Mouse (Mus musculus): ENCODE data around the gene Laptm5. TPM values are rescaled to one million over a fixed set of nuclear protein-coding genes. Genes with fewer than 3 reads are reported as not detected.

The Laptm5 gene
- polyA plus RNA-seq, 1 experiment from 2014 or later = 27.7 TPM

GRCm38 (mm10) chr4:130895701-130896100, 17.2 kb upstream of the Laptm5 start:
- TF ChIP-seq CTCF (IDR thresholded peaks at IDR 0.05; ENCODE audit: low read depth) = no peak
- Histone ChIP-seq H3K4me2 (replicated peaks; ENCODE audit: low read depth) (no peak overlapping the region), H3K4me1 (replicated peaks; ENCODE audit: control insufficient read depth, insufficient read depth, low read length) (no peaks in the 10 kb centered on the region), H3K9ac (ENCODE audit: low read depth, low read length) (no peak overlapping the region), H3K27me3 (replicated peaks; ENCODE audit: control insufficient read depth, insufficient read depth, low read length) (no peaks in the 10 kb centered on the region), H3K36me3 (ENCODE audit: control insufficient read depth, insufficient read depth) (no peaks in the 10 kb centered on the region), H3K4me3 (ENCODE audit: low read depth, low read length) (no peak overlapping the region), H3K27ac (ENCODE audit: low read depth, low read length) (no peak overlapping the region), H3K9me3 (ENCODE audit: control insufficient read depth) (no peaks in the 10 kb centered on the region)
- no peak for ATAC-seq
- 71% methylated on average over 6 of the region's 6 CpGs for WGBS

DNA sequence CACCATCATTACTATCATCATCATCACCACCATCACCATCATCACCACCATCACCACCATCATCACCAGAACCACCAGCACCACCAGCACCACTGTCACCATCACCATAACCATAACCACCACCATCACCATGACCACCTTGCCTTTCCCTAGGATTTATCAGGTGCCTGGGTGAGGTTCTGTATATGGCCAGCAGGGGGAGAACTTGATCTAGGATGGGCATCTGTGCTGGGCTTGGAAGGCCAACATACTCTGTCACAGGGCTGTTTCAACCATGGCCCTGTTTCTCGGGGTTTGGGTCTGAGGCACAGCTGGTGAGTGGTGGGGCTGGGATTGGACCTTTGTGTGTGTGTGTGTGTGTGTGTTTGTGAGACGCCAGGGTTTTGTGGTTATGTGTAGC, 16.6 kb upstream of the Laptm5 start:
- Histone ChIP-seq H3K36me3 (ENCODE audit: control insufficient read depth, insufficient read depth) (no peaks in the 10 kb centered on the region), H3K9me3 (ENCODE audit: control insufficient read depth) (no peaks in the 10 kb centered on the region), H3K4me3 (ENCODE audit: low read depth, low read length) (no peak overlapping the region), H3K4me2 (replicated peaks; ENCODE audit: low read depth) (no peak overlapping the region), H3K4me1 (replicated peaks; ENCODE audit: control insufficient read depth, insufficient read depth, low read length) (no peaks in the 10 kb centered on the region), H3K9ac (ENCODE audit: low read depth, low read length) (no peak overlapping the region), H3K27ac (ENCODE audit: low read depth, low read length) (no peak overlapping the region), H3K27me3 (replicated peaks; ENCODE audit: control insufficient read depth, insufficient read depth, low read length) (no peaks in the 10 kb centered on the region)
- 77% methylated on average over 2 of the region's 2 CpGs for WGBS
- TF ChIP-seq CTCF (IDR thresholded peaks at IDR 0.05; ENCODE audit: low read depth) = peak; percentile 77
- no peak for ATAC-seq

- Histone ChIP-seq H3K4me3 (ENCODE audit: low read depth, low read length) (no peak overlapping the region), H3K27ac (ENCODE audit: low read depth, low read length) (no peak overlapping the region), H3K9ac (ENCODE audit: low read depth, low read length) (no peak overlapping the region), H3K9me3 (ENCODE audit: control insufficient read depth) (no peaks in the 10 kb centered on the region), H3K27me3 (replicated peaks; ENCODE audit: control insufficient read depth, insufficient read depth, low read length) (no peaks in the 10 kb centered on the region), H3K36me3 (ENCODE audit: control insufficient read depth, insufficient read depth) (no peaks in the 10 kb centered on the region), H3K4me1 (replicated peaks; ENCODE audit: control insufficient read depth, insufficient read depth, low read length) (no peaks in the 10 kb centered on the region), H3K4me2 (replicated peaks; ENCODE audit: low read depth) (no peak overlapping the region)
- TF ChIP-seq CTCF (IDR thresholded peaks at IDR 0.05; ENCODE audit: low read depth) = no peak
- ATAC-seq = no peak
- WGBS = 75% methylated on average over 2 of the region's 3 CpGs
Measured at GRCm38 (mm10) chr4:130899383-130899781, 13.5 kb upstream of the Laptm5 start.

DNA sequence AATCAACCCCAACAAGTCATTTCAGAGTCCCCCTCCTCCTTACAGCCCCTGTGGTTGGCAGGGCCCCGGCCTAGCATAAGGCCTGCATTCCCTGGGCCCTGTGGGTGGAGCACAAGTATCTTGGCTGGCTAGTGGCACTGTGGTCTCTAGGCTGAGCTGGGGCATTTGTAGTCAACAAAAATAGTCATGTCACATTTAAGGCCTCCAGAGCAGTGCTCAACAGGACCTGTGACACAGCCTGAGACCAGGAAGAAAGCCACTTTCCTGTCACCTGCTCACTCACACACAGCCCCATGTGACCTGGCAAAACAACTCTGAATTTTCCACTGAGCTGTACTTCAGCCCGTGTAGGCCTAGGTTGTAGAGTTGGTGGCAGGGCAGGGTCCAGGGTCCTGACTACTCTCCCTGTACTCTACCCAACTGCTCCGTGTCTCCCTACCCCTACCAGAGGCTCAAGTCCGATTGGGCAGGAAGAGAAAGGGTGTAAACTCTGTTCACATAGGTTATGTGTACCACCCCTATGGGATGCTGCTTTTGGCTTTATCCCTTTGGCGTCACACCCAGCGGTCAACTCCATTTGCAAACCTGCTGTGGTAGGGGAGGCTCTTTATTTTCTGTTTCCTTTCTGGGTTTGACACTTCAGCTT, 13.0 kb upstream of the Laptm5 start:
- peak; percentile 36; the same call in 1 of the 2 replicates for ATAC-seq
- no peaks in the 10 kb centered on the region for H3K36me3 ChIP-seq (ENCODE audit: control insufficient read depth, insufficient read depth)
- no peak overlapping the region for H3K9ac ChIP-seq (ENCODE audit: low read depth, low read length)
- 83% methylated on average over 6 of the region's 6 CpGs for WGBS
- H3K27me3 ChIP-seq (replicated peaks; ENCODE audit: control insufficient read depth, insufficient read depth, low read length) = no peaks in the 10 kb centered on the region
- no peak overlapping the region for H3K4me2 ChIP-seq (replicated peaks; ENCODE audit: low read depth)
- H3K27ac ChIP-seq (ENCODE audit: low read depth, low read length) = no peak overlapping the region
- H3K4me3 ChIP-seq (ENCODE audit: low read depth, low read length) = no peak overlapping the region
- H3K4me1 ChIP-seq (replicated peaks; ENCODE audit: control insufficient read depth, insufficient read depth, low read length) = no peaks in the 10 kb centered on the region
- H3K9me3 ChIP-seq (ENCODE audit: control insufficient read depth) = no peaks in the 10 kb centered on the region
- TF ChIP-seq CTCF (IDR thresholded peaks at IDR 0.05; ENCODE audit: low read depth) = no peak

GRCm38 (mm10) chr4:130900746-130901145, 12.2 kb upstream of the Laptm5 start:
- Histone ChIP-seq H3K4me2 (replicated peaks; ENCODE audit: low read depth) (no peak overlapping the region), H3K4me1 (replicated peaks; ENCODE audit: control insufficient read depth, insufficient read depth, low read length) (no peaks in the 10 kb centered on the region), H3K36me3 (ENCODE audit: control insufficient read depth, insufficient read depth) (no peaks in the 10 kb centered on the region), H3K27ac (ENCODE audit: low read depth, low read length) (no peak overlapping the region), H3K4me3 (ENCODE audit: low read depth, low read length) (no peak overlapping the region), H3K27me3 (replicated peaks; ENCODE audit: control insufficient read depth, insufficient read depth, low read length) (no peaks in the 10 kb centered on the region), H3K9me3 (ENCODE audit: control insufficient read depth) (no peaks in the 10 kb centered on the region), H3K9ac (ENCODE audit: low read depth, low read length) (no peak overlapping the region)
- 69% methylated on average over 7 of the region's 7 CpGs for WGBS
- no peak for ATAC-seq
- no peak for TF ChIP-seq CTCF (IDR thresholded peaks at IDR 0.05; ENCODE audit: low read depth)

DNA sequence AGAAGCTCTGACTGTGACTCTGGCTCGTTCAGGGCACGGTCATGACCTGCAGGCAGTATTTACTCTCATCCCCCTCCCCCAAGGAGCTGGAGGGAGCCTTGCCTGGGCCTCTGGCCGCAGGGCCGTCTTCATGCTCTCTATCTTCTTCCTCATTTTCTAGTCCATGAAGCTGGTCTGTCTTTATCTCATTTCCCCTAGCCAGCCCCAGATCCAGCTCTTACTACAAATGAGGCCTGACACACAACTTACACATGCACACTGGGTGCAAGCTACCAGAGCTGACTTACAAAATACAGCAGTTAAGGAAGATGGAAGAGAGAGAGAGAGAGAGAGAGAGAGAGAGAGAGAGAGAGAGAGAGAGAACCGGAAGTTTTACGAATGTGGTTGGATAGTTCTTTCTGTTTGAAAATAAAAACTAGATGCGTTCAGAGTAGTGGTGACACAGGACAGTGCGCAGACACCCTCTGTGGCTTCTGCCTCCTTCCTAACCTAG, 10.6 kb upstream of the Laptm5 start:
- Histone ChIP-seq H3K27ac (ENCODE audit: low read depth, low read length) (no peak overlapping the region), H3K9ac (ENCODE audit: low read depth, low read length) (no peak overlapping the region), H3K27me3 (replicated peaks; ENCODE audit: control insufficient read depth, insufficient read depth, low read length) (no peaks in the 10 kb centered on the region), H3K4me3 (ENCODE audit: low read depth, low read length) (no peak overlapping the region), H3K4me2 (replicated peaks; ENCODE audit: low read depth) (no peak overlapping the region), H3K36me3 (ENCODE audit: control insufficient read depth, insufficient read depth) (no peaks in the 10 kb centered on the region), H3K4me1 (replicated peaks; ENCODE audit: control insufficient read depth, insufficient read depth, low read length) (no peaks in the 10 kb centered on the region), H3K9me3 (ENCODE audit: control insufficient read depth) (no peaks in the 10 kb centered on the region)
- WGBS = 39% methylated on average over 8 of the region's 8 CpGs
- no peak for TF ChIP-seq CTCF (IDR thresholded peaks at IDR 0.05; ENCODE audit: low read depth)
- no peak for ATAC-seq

Measured in intestine, postnatal 0 days (tissue).